Mouse (Mus musculus) midbrain, postnatal 0 days (tissue): ENCODE data around the gene Atf7. TPM values are rescaled to one million over a fixed set of nuclear protein-coding genes. Genes with fewer than 3 reads are reported as not detected.

ENCODE experiments used
- ATAC-seq: fragments of 200-750 bp; cut with Nextera tagmentation; 2 replicates; pipeline ENCODE4 v1.8.0; 2017; ENCODE audit warnings: moderate number of reproducible peaks, mild to moderate bottlenecking, moderate TSS enrichment, moderate library complexity; ENCODE audit not compliant: low FRiP score
- DNase-seq: peaks from one replicate; pipeline ENCODE4 v3.0.0-alpha.2; 2015; ENCODE audit warnings: low spot score
- H3K27ac ChIP-seq: fragments of 300-500 bp; sonication (generic); 2 replicates; pipeline ENCODE4 v1.5.1; 2014; ENCODE audit warnings: low read depth, mild to moderate bottlenecking, low read length, mixed read lengths
- H3K27me3 ChIP-seq: fragments of 300-500 bp; sonication (generic); 2 replicates; pipeline ENCODE4 v1.6.1; 2014; ENCODE audit warnings: low read length, control low read depth, mixed read lengths; ENCODE audit not compliant: insufficient read depth
- H3K36me3 ChIP-seq: fragments of 300-500 bp; sonication (generic); 2 replicates; pipeline ENCODE4 v1.6.1; 2014; ENCODE audit warnings: low read length, control low read depth, mixed read lengths; ENCODE audit not compliant: insufficient read depth
- H3K4me1 ChIP-seq: fragments of 300-500 bp; sonication (generic); 2 replicates; pipeline ENCODE4 v1.6.1; 2014; ENCODE audit warnings: mild to moderate bottlenecking, control low read depth, antibody characterized with exemption, low read length, mixed read lengths; ENCODE audit not compliant: insufficient read depth
- H3K4me2 ChIP-seq: fragments of 300-500 bp; sonication (generic); 2 replicates; pipeline ENCODE4 v1.6.1; 2014; ENCODE audit warnings: low read depth, mild to moderate bottlenecking, low read length, mixed read lengths; ENCODE audit not compliant: poor library complexity, severe bottlenecking
- H3K4me3 ChIP-seq: fragments of 300-500 bp; sonication (generic); 2 replicates; pipeline ENCODE4 v1.5.1; 2014; ENCODE audit warnings: low read depth, mild to moderate bottlenecking, low read length, moderate library complexity
- H3K9ac ChIP-seq: fragments of 300-500 bp; sonication (generic); replicated peaks from 2 replicates; pipeline ENCODE4 v1.6.1; 2014; ENCODE audit warnings: mild to moderate bottlenecking, low read length, moderate library complexity, mixed read lengths; ENCODE audit not compliant: poor library complexity, severe bottlenecking
- H3K9me3 ChIP-seq: fragments of 300-500 bp; sonication (generic); 2 replicates; pipeline ENCODE4 v1.6.1; 2016; ENCODE audit warnings: low read length, control low read depth
- CTCF ChIP-seq: IDR thresholded peaks from 2 replicates; pipeline ENCODE4 v1.5.1; 2016; ENCODE audit warnings: antibody characterized with exemption, mild to moderate bottlenecking
- WGBS: fragments of 180-500 bp; shearing (Covaris S2); extraction: QIAGEN DNeasy Blood & Tissue Kit; methylation state at CpG from one replicate; pipeline ENCODE4 v1.1.7; 2014; 5-methylcytosine and 5-hydroxymethylcytosine counted together
- polyA plus RNA-seq: library from polyadenylated mRNA; unstranded; fragments of >200 nt; fragmentation: Nextera tagmentation; extraction: Ambion mirVana; gene quantifications from 2 replicates; pipeline ENCODE4 v1.2.1, GENCODE M21; 2015
- total RNA-seq: library from RNA; depleted of rRNA; stranded (reverse); fragments of >200 nt; gene quantifications from 2 replicates; pipeline ENCODE4 v1.2.3, GENCODE M21; 2014

The Atf7 gene
- total and polyA plus RNA-seq, 2 experiments from 2014 or later, result 10.9 to 18.6 TPM

DNA sequence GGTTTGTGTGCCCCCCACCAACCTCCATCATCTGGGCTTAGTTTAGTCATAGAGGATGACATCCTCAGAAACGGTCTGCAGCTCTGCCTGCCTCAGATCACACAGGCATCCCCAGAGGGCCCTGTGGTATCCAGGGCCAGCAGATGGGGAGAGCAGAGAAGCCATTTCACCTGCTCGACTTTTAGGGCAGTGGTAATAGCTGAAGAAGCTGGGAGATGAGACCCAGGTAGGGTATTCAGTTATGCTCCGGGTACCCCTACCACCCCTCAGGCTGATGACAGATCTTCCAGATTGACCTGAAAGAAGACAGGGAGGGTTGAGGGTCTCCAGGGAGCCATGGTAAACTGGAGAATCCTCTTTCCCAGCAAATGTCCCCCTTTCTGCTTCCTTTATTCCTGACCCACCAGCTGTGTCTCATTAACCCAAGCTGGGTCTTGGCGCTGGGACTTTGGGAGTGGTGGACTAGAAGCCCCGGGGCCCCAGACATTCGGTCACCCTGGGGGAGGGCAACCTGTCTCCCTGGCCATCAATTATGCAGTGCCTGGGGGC lies 113.9 kb downstream of the Atf7 start:
- WGBS, result 6% methylated on average over 6 of the region's 6 CpGs
- Histone ChIP-seq H3K4me2 (peak overlapping the region; percentile 75), H3K27ac (peak overlapping the region; percentile 97), H3K9ac (peak overlapping the region; percentile 82; the same call in 1 of the 2 replicates), H3K36me3 (peaks cover 8% of the 10 kb centered on the region; the same call in 1 of the 2 replicates), H3K27me3 (no peaks in the 10 kb centered on the region), H3K4me3 (peak overlapping the region; percentile 64; the same call in 1 of the 2 replicates), H3K4me1 (peaks cover 22% of the 10 kb centered on the region), H3K9me3 (no peaks in the 10 kb centered on the region)
- ATAC-seq (no peak), DNase-seq (peak; percentile 26)
- TF ChIP-seq CTCF, result no peak

DNA sequence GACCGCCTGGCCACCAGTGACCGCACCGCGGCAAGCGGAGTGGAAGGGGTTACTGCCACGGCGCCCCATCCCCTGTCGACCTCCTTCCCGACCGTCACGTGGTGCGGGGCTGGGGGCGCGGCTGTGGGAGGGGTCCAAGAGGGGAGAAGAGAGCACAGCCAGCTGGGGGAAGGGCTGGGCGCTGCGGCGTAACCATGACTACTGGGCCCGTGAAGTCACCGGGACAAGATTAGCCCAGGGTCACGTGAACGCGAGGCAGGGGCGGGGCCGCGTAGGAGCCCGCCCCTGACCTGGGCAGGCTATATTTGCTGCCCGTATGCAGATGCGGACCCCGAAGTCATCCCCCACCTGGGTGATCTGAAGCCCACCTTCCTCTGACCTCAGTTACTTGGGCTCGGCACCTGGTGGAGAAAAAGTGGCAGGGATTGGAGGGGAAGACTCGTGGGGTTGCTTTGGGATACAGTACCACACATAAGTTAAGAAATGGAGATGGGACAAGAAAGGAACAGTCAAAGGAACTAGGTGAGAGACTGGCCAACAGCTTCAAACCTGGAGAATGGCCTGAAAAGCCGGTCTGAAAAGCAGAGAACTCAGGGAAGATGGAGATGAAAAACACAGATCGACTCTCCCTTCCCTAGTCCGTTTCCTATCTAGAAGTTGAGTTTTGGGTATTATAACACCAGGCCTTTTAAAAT lies 114.5 kb downstream of the Atf7 start:
- peak; percentile 20; the same call in 1 of the 2 replicates for TF ChIP-seq CTCF
- H3K4me1 ChIP-seq, result peaks cover 21% of the 10 kb centered on the region

DNA sequence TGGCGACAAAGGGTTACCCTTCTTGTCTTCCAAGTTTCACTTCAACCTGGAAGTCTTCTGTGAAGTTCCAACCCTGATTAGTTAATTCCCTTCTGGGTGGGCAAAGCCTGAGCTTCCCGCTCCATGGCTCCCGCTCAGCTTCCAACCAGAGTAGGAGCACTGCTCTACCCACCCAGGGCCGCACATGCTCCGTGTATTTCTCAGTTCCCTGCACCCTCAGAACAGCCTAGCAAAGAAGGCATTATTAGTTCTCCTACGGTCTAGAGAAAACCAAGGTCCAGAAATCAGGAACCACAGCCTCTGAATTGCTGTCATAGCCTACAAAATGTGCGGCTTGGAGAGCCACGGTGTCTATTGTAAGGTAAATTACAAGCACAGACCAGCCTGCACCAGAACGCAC lies 115.2 kb downstream of the Atf7 start:
- ATAC-seq, result peak; percentile 77
- 6% methylated on average over 9 of the region's 9 CpGs for WGBS
- Histone ChIP-seq H3K36me3 (peaks cover 11% of the 10 kb centered on the region; the same call in 1 of the 2 replicates), H3K9ac (peak overlapping the region; percentile 82), H3K27ac (peak overlapping the region; percentile 97), H3K9me3 (no peaks in the 10 kb centered on the region), H3K4me1 (peaks cover 15% of the 10 kb centered on the region), H3K27me3 (no peaks in the 10 kb centered on the region), H3K4me3 (peak overlapping the region; percentile 64), H3K4me2 (peak overlapping the region; percentile 75)
- no peak for TF ChIP-seq CTCF
- DNase-seq, result peak; percentile 58

More for the DNA sequence above, 114.5 kb downstream of the Atf7 start:
- peak overlapping the region; percentile 82 for H3K9ac ChIP-seq
- no peaks in the 10 kb centered on the region for H3K9me3 ChIP-seq
- H3K27me3 ChIP-seq, result no peaks in the 10 kb centered on the region
- H3K4me2 ChIP-seq, result peak overlapping the region; percentile 75
- H3K4me3 ChIP-seq, result peak overlapping the region; percentile 64
- DNase-seq, result peak; percentile 95
- WGBS, result 1% methylated on average over 33 of the region's 34 CpGs
- H3K27ac ChIP-seq, result peak overlapping the region; percentile 97
- peaks cover 8% of the 10 kb centered on the region; the same call in 1 of the 2 replicates for H3K36me3 ChIP-seq
- ATAC-seq, result peak; percentile 96

DNA sequence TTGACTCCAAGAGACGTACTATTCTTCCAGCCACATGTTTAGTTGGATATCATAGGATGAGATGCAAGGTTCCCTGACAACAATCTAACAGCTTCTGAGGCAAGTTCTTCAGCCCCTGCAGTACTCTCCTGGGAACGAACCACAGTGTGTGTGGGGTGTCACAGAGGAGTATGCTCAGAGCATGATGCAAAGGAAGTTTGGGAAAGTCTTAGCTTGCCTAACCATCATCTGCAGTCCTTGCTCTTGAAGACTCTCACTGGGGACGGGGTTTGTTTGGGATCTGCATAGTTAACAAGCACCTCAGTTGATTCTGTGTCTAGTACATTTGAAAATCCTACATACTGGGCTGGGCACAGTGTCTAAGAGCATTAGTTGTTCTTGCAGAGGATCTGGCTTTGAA lies 116.9 kb downstream of the Atf7 start:
- TF ChIP-seq CTCF, result no peak
- Histone ChIP-seq H3K36me3 (peaks cover 26% of the 10 kb centered on the region), H3K4me3 (no peak overlapping the region), H3K9me3 (no peaks in the 10 kb centered on the region), H3K9ac (no peak overlapping the region), H3K27ac (no peak overlapping the region), H3K27me3 (no peaks in the 10 kb centered on the region), H3K4me2 (no peak overlapping the region), H3K4me1 (peaks cover 9% of the 10 kb centered on the region; the same call in 1 of the 2 replicates)
- ATAC-seq (no peak), DNase-seq (no peak)
- 81% methylated on average over 3 of the region's 3 CpGs for WGBS

DNA sequence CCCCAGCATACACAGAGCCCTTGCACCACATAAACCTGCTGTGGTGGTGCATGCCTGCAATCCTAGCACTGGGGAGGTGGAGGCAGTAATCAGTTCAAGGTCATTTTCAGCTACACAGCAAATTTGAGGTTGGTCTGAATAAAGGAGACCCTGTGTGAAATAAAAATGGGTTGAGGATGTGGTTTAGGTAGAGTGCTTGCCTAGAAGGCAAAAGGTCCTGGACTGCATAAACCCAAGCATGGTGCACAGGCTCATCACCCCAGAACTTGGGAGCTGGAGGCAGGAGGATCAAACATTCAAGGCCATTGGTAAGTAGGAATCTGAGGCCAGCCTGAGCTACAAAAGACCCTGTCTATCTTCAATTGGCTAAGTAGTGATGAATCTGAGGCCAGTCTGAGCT lies 117.7 kb downstream of the Atf7 start:
- H3K9ac ChIP-seq, result no peak overlapping the region
- peaks cover 33% of the 10 kb centered on the region for H3K36me3 ChIP-seq
- no peak for DNase-seq
- no peak for TF ChIP-seq CTCF
- peaks cover 9% of the 10 kb centered on the region; the same call in 1 of the 2 replicates for H3K4me1 ChIP-seq
- H3K4me2 ChIP-seq, result no peak overlapping the region
- H3K4me3 ChIP-seq, result no peak overlapping the region
- H3K27me3 ChIP-seq, result no peaks in the 10 kb centered on the region
- H3K9me3 ChIP-seq, result no peaks in the 10 kb centered on the region
- ATAC-seq, result no peak
- H3K27ac ChIP-seq, result no peak overlapping the region

DNA sequence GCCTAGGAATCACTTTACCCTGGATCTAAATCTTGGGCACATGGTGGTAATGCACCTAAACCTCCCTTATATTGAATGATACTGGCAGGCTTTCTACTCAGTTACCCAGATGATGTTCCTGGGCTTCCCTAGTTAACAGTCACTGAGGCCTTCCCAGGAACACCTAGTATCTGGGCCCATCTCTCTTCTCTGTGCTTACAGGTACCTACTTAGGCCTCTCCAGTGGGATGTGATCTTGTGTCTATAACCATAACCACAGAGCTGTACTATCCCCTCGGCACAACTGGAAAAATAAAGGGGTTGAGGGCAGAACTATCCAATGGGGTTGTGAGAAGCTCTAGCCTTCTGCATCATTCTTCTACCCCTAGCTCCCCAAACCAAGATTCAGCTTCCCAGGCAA lies 118.4 kb downstream of the Atf7 start:
- Histone ChIP-seq H3K9ac (no peak overlapping the region), H3K36me3 (peaks cover 40% of the 10 kb centered on the region), H3K27me3 (no peaks in the 10 kb centered on the region), H3K27ac (no peak overlapping the region), H3K4me2 (no peak overlapping the region), H3K4me1 (peaks cover 7% of the 10 kb centered on the region; the same call in 1 of the 2 replicates), H3K4me3 (no peak overlapping the region), H3K9me3 (no peaks in the 10 kb centered on the region)
- ATAC-seq, result no peak
- TF ChIP-seq CTCF, result no peak
- no peak for DNase-seq
- WGBS, result 87% methylated on average over 1 of the region's 1 CpGs
